In the genomic region with DNA sequence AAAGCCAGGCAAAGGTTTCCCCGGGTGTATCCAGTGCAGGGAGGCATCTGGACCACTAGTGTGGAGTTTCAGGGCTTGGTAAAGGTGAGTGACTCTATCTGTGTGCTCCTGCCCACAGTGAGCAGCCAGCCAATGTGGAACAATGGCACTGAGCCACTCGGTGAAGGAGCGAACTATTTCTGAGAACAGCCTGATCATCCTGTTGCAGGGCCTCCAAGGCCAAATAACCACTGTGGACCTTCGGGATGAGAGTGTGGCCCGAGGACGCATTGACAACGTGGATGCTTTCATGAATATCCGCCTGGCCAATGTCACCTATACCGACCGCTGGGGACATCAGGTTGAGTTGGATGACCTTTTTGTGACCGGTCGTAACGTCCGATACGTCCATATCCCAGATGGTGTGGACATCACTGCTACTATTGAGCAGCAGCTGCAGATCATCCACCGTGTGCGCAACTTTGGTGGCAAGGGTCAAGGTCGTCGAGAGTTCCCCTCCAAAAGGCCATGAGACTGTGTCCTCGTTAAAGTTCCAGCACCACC, we compare ENCODE assay signal across 14 mouse cellular contexts. TPM values are rescaled to one million over a fixed set of nuclear protein-coding genes. Genes with fewer than 3 reads are reported as not detected.
DNase-seq lines count a peak whose midpoint lies in the region; ATAC-seq and TF ChIP-seq lines count a peak whose summit lies in the region.
"Had no signal": no experiment of that assay in that cellular context is flagged by ENCODE, and none has a peak within 500 bp of the region (broad histone marks: within the 10 kb centered on the region; RNA-seq: fewer than 3 reads in every experiment).

No protein-coding gene starts in this region.

- H3K4me3 ChIP-seq in gastrocnemius, adult 2 months, result no peak overlapping the region
- H3K4me3 ChIP-seq in midbrain, embryonic 10.5 days, result peak overlapping the region; percentile 72; the same call in 1 of the 2 replicates
- H3K4me3 ChIP-seq in midbrain, postnatal 0 days (ENCODE audit: low read depth, low read length), result no peak overlapping the region
- peak overlapping the region; percentile 79; the same call in 1 of the 2 replicates for H3K4me3 ChIP-seq in liver, embryonic 15.5 days (replicated peaks)

- H3K27me3 ChIP-seq in midbrain, embryonic 10.5 days (ENCODE audit: low read depth, poor library complexity, severe bottlenecking), result no peaks in the 10 kb centered on the region
- no peaks in the 10 kb centered on the region for H3K27me3 ChIP-seq in midbrain, postnatal 0 days (ENCODE audit: insufficient read depth, low read length)
- H3K27me3 ChIP-seq in liver, embryonic 15.5 days, result no peaks in the 10 kb centered on the region
- H3K27me3 ChIP-seq: hindbrain, embryonic 12.5 days had no signal

- H3K4me1 ChIP-seq in midbrain, embryonic 10.5 days, result peaks cover 27% of the 10 kb centered on the region
- no peaks in the 10 kb centered on the region for H3K4me1 ChIP-seq in midbrain, postnatal 0 days (ENCODE audit: insufficient read depth, low read length)
- H3K4me1 ChIP-seq in liver, embryonic 15.5 days (replicated peaks), result peaks cover 62% of the 10 kb centered on the region

- no peak for TF ChIP-seq CTCF in gastrocnemius, adult 2 months (IDR thresholded peaks at IDR 0.05)
- no peak for TF ChIP-seq CTCF in midbrain, postnatal 0 days (IDR thresholded peaks at IDR 0.05)

- H3K27ac ChIP-seq in gastrocnemius, adult 2 months, result peak overlapping the region; percentile 90
- H3K27ac ChIP-seq in midbrain, embryonic 10.5 days (replicated peaks), result no peak overlapping the region
- no peak overlapping the region for H3K27ac ChIP-seq in midbrain, postnatal 0 days (ENCODE audit: low read depth, low read length)
- peak overlapping the region; percentile 99 for H3K27ac ChIP-seq in liver, embryonic 15.5 days (replicated peaks)
- H3K27ac ChIP-seq: hindbrain, embryonic 12.5 days had no signal

- peak; percentile 65 to 76 for DNase-seq in adrenal gland, adult (ENCODE audit: inconsistent age in 2 of 2, low spot score in 1 of 2)
- DNase-seq in adrenal gland, adult 8-10 months, result no peak
- DNase-seq in gastrocnemius, adult 2 months, result no peak
- no peak for DNase-seq in gastrocnemius, adult 8-10 months (ENCODE audit: low spot score in 2 of 2)
- no peak for DNase-seq in midbrain, embryonic 10.5 days (ENCODE audit: low spot score)
- DNase-seq in midbrain, postnatal 0 days (ENCODE audit: low spot score), result no peak
- no peak for DNase-seq in spleen, postnatal 4 days (ENCODE audit: low spot score in 2 of 2)
- DNase-seq: cerebellum, adult 11-12 months; kidney, postnatal 25 days; lung, embryonic 14.5 days; right cerebral cortex, postnatal 25 days had no signal

- no peaks in the 10 kb centered on the region for H3K9me3 ChIP-seq in midbrain, embryonic 10.5 days (replicated peaks)
- no peaks in the 10 kb centered on the region for H3K9me3 ChIP-seq in midbrain, postnatal 0 days (ENCODE audit: low read length)
- no peaks in the 10 kb centered on the region for H3K9me3 ChIP-seq in liver, embryonic 15.5 days (replicated peaks)
- H3K9me3 ChIP-seq: hindbrain, embryonic 12.5 days had no signal

- no peak overlapping the region for H3K9ac ChIP-seq in midbrain, postnatal 0 days (replicated peaks; ENCODE audit: low read length, poor library complexity, severe bottlenecking)
- no peak overlapping the region for H3K9ac ChIP-seq in liver, embryonic 15.5 days
- H3K9ac ChIP-seq: hindbrain, embryonic 12.5 days had no signal

- intact Hi-C loops in gastrocnemius, adult 2 months (cut with DNase I), result loop anchor here (5.0 kb wide), 1 partner anchor 165 kb away; a partner anchor contains a TSS

- WGBS in midbrain, embryonic 10.5 days, result 96% methylated on average over 20 of the region's 20 CpGs
- whole genome bisulfite sequencing in midbrain, postnatal 0 days, result 95% methylated on average over 20 of the region's 20 CpGs
- 86% methylated on average over 20 of the region's 20 CpGs for WGBS in liver, embryonic 15.5 days (ENCODE audit: insufficient replicate concordance)

- peaks cover 26% of the 10 kb centered on the region for H3K36me3 ChIP-seq in midbrain, embryonic 10.5 days
- no peaks in the 10 kb centered on the region for H3K36me3 ChIP-seq in midbrain, postnatal 0 days (ENCODE audit: insufficient read depth, low read length)
- H3K36me3 ChIP-seq in liver, embryonic 15.5 days (replicated peaks), result peaks cover 11% of the 10 kb centered on the region

- no peak overlapping the region for H3K4me2 ChIP-seq in midbrain, postnatal 0 days (ENCODE audit: low read depth, low read length, poor library complexity, severe bottlenecking)
- H3K4me2 ChIP-seq in liver, embryonic 15.5 days, result peak overlapping the region; percentile 90

- ATAC-seq in midbrain, postnatal 0 days (ENCODE audit: low FRiP score), result no peak
- no peak for ATAC-seq in liver, embryonic 15.5 days (ENCODE audit: insufficient read depth)
- ATAC-seq: intestine, postnatal 0 days had no signal

RNA-seq across cellular contexts. Expression of a gene that starts 1.4 kb away (rescaled TPM):
- 10 to 100 TPM; 22.3 to 33.2 (median 30.7) TPM for total RNA-seq in adrenal gland, adult 8-10 months (2022)
- 1 to 10 TPM; 7.3 to 7.4 TPM for total RNA-seq in gastrocnemius, adult 2 months (2021)
- 10 to 100 TPM in 1 of 4 experiments, 1 to 10 TPM in 3; 8.8 to 10.9 (median 9.4) TPM for total RNA-seq in gastrocnemius, adult 8-10 months (2022)
- 48.6 and 49.1 TPM in 2 replicates for polyA plus RNA-seq in midbrain, embryonic 10.5 days (2016; fragmentation: Nextera tagmentation; extraction: Ambion mirVana)
- total RNA-seq in midbrain, postnatal 0 days (2014; rRNA removed), result 27.0 and 28.6 TPM in 2 replicates
- polyA plus RNA-seq in midbrain, postnatal 0 days (2015; fragmentation: Nextera tagmentation; extraction: Ambion mirVana), result 47.7 and 49.3 TPM in 2 replicates
- polyA plus RNA-seq in liver, embryonic 15.5 days (2015; fragmentation: Nextera tagmentation; extraction: Ambion mirVana), result 25.5 and 26.7 TPM in 2 replicates

RNA-seq across cellular contexts. Expression of a gene that starts 6.0 kb away (rescaled TPM):
- 10 to 100 TPM; 33.9 to 38.7 (median 37.6) TPM for total RNA-seq in adrenal gland, adult 8-10 months (2022)
- total RNA-seq in gastrocnemius, adult 2 months (2021), result 100 to 1,000 TPM; 102 to 108 TPM
- 100 to 1,000 TPM; 122 to 135 (median 128) TPM for total RNA-seq in gastrocnemius, adult 8-10 months (2022)
- polyA plus RNA-seq in midbrain, embryonic 10.5 days (2016; fragmentation: Nextera tagmentation; extraction: Ambion mirVana), result 45.0 and 48.9 TPM in 2 replicates
- 18.0 and 21.2 TPM in 2 replicates for total RNA-seq in midbrain, postnatal 0 days (2014; rRNA removed)
- 16.9 and 17.4 TPM in 2 replicates for polyA plus RNA-seq in midbrain, postnatal 0 days (2015; fragmentation: Nextera tagmentation; extraction: Ambion mirVana)
- polyA plus RNA-seq in liver, embryonic 15.5 days (2015; fragmentation: Nextera tagmentation; extraction: Ambion mirVana), result 13.1 and 15.5 TPM in 2 replicates

RNA-seq across cellular contexts. Expression of a gene that starts 39.4 kb away (rescaled TPM):
- total RNA-seq in adrenal gland, adult 8-10 months (2022), result 10 to 100 TPM in 2 of 4 experiments, 1 to 10 TPM in 2; 7.5 to 20.9 (median 14.9) TPM
- total RNA-seq in gastrocnemius, adult 2 months (2021), result 1 to 10 TPM; 2.3 to 3.7 TPM
- total RNA-seq in gastrocnemius, adult 8-10 months (2022), result 1 to 10 TPM; 1.2 to 3.2 (median 2.9) TPM
- polyA plus RNA-seq in midbrain, embryonic 10.5 days (2016; fragmentation: Nextera tagmentation; extraction: Ambion mirVana), result 33.2 and 34.7 TPM in 2 replicates
- total RNA-seq in midbrain, postnatal 0 days (2014; rRNA removed), result 19.1 and 34.3 TPM in 2 replicates
- 47.7 and 50.2 TPM in 2 replicates for polyA plus RNA-seq in midbrain, postnatal 0 days (2015; fragmentation: Nextera tagmentation; extraction: Ambion mirVana)
- polyA plus RNA-seq in liver, embryonic 15.5 days (2015; fragmentation: Nextera tagmentation; extraction: Ambion mirVana), result 1.6 and 1.9 TPM in 2 replicates

RNA-seq across cellular contexts. Expression of a gene that starts 49.8 kb away (rescaled TPM):
- 10 to 100 TPM; 21.1 to 32.2 (median 27.0) TPM for total RNA-seq in adrenal gland, adult 8-10 months (2022)
- 1 to 10 TPM; 2.9 to 4.4 TPM for total RNA-seq in gastrocnemius, adult 2 months (2021)
- 1 to 10 TPM; 2.0 to 4.9 (median 2.6) TPM for total RNA-seq in gastrocnemius, adult 8-10 months (2022)
- polyA plus RNA-seq in midbrain, embryonic 10.5 days (2016; fragmentation: Nextera tagmentation; extraction: Ambion mirVana), result 22.1 and 25.0 TPM in 2 replicates
- 8.5 and 12.3 TPM in 2 replicates for total RNA-seq in midbrain, postnatal 0 days (2014; rRNA removed)
- 9.1 and 10.6 TPM in 2 replicates for polyA plus RNA-seq in midbrain, postnatal 0 days (2015; fragmentation: Nextera tagmentation; extraction: Ambion mirVana)
- polyA plus RNA-seq in liver, embryonic 15.5 days (2015; fragmentation: Nextera tagmentation; extraction: Ambion mirVana), result 12.5 and 14.0 TPM in 2 replicates

RNA-seq across cellular contexts. Expression of a gene that starts 51.1 kb away (rescaled TPM):
- 10 to 100 TPM; 64.2 to 74.4 (median 69.4) TPM for total RNA-seq in adrenal gland, adult 8-10 months (2022)
- 10 to 100 TPM; 72.3 to 86.8 TPM for total RNA-seq in gastrocnemius, adult 2 months (2021)
- total RNA-seq in gastrocnemius, adult 8-10 months (2022), result 10 to 100 TPM; 62.8 to 70.5 (median 66.0) TPM
- 138 and 153 TPM in 2 replicates for polyA plus RNA-seq in midbrain, embryonic 10.5 days (2016; fragmentation: Nextera tagmentation; extraction: Ambion mirVana)
- total RNA-seq in midbrain, postnatal 0 days (2014; rRNA removed), result 53.8 and 73.2 TPM in 2 replicates
- 137 and 151 TPM in 2 replicates for polyA plus RNA-seq in midbrain, postnatal 0 days (2015; fragmentation: Nextera tagmentation; extraction: Ambion mirVana)
- polyA plus RNA-seq in liver, embryonic 15.5 days (2015; fragmentation: Nextera tagmentation; extraction: Ambion mirVana), result 68.1 and 74.3 TPM in 2 replicates

Comparison
In these comparisons a context has a peak if more than half of its experiments do, and no peak if none do; other contexts are left out.
1. DNase-seq: peak in adrenal gland, adult (2 of 2); none in adrenal gland, adult 8-10 months (single experiment), gastrocnemius, adult 2 months (single experiment), gastrocnemius, adult 8-10 months (0 of 2), midbrain, embryonic 10.5 days (single experiment), midbrain, postnatal 0 days (single experiment) and spleen, postnatal 4 days (0 of 2).
2. H3K4me3 ChIP-seq: peak in midbrain, embryonic 10.5 days (single experiment) and liver, embryonic 15.5 days (single experiment); none in gastrocnemius, adult 2 months (single experiment) and midbrain, postnatal 0 days (single experiment).
3. H3K27ac ChIP-seq: peak in gastrocnemius, adult 2 months (single experiment) and liver, embryonic 15.5 days (single experiment); none in midbrain, embryonic 10.5 days (single experiment) and midbrain, postnatal 0 days (single experiment).